Mouse (Mus musculus) erythroblast, adult 5-6 weeks (primary cell): ENCODE results near the gene Olfr1347. TPM values are rescaled to one million over a fixed set of nuclear protein-coding genes. Genes with fewer than 3 reads are reported as not detected.
"Not testable (repeated sequence)": the region's sequence is repeated elsewhere in the genome, so short reads cannot be mapped to it uniquely, and the experiment has no call there.

ENCODE experiments used
- ATAC-seq: replicated peaks from 2 replicates; pipeline ENCODE4 v1.8.0; 2016; ENCODE audit warnings: moderate number of reproducible peaks, mild to moderate bottlenecking, moderate TSS enrichment, inconsistent platforms; ENCODE audit not compliant: poor library complexity, low FRiP score, severe bottlenecking
- total RNA-seq, 2 experiments: library from RNA; stranded (forward) in 1 of 2; stranded (reverse) in 1 of 2; fragments of 150-400 nt in 1 of 2; fragments of 200-764, 138-1000 nt in 1 of 2; gene quantifications; 2 replicates each; pipeline versions ENCODE4 v1.2.3 to v1.2.4; 2015 to 2017; ENCODE audit warnings: low replicate concordance in 2 of 2

Gene Olfr1347
- not detected in 2 replicates for total RNA-seq (2015; ENCODE audit: low replicate concordance)
- not detected in 2 replicates for total RNA-seq (2017; ENCODE audit: low replicate concordance)

DNA sequence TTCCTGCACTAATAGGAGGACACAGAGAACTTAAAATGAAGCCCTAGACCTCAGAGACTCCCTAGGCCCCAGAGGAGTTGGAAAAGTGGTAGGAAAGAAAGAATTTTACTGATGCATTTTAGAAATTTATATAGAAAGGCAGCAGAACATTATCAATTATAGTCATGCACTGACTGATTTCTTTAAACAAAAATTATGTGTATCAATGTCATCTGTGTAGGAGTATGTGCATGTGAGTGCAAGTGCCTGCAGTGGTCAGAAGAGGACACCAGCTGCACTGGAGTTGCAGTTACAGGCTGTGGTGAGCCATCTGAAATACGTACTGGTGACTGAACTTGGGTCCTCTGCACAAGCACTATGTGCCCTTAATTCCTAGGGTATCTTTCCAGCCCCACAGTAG lies at the start of gene Olfr1347:
Gene Olfr1347 (minus strand): TSS at position 101 of the 400 bp plus-strand sequence.
- no peak for ATAC-seq

DNA sequence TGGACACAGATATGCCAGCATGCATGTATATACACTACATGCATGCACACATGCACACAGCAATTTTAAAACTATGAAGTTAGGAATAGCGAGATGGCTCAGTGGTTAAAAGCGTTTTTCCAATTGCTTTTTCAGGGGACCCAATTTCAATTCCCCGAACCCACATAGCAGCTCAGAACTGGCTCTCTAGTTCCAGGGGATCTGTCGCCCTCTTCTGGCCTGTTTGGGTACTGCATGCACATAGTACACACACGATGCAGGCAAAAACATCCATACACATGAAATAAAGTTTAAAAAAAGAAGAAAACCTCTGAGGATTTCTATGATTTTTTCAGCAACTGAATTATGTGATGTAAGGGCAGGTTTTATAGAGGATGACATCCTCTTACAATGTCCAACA lies 26.6 kb upstream of the Olfr1347 start:
- ATAC-seq = no peak

DNA sequence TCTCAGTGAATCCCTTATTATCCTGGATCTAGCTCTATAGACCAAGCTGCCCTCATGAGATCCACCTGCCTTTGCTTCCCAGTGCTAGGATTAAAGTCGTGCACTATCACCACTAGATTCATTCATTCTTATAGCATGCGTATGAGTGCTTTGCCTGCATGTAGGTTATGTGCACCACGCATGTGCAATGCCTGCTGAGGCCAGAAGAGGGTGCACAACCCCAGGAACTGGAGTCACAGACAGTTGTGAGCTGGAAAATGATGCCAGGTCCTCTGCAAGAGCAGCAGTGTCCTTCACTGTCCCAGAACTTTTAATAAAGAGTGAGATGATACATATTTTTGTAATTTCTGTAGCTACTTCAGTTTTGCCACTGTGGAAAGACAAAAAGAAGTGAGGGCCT lies 25.4 kb upstream of the Olfr1347 start:
- no peak for ATAC-seq

DNA sequence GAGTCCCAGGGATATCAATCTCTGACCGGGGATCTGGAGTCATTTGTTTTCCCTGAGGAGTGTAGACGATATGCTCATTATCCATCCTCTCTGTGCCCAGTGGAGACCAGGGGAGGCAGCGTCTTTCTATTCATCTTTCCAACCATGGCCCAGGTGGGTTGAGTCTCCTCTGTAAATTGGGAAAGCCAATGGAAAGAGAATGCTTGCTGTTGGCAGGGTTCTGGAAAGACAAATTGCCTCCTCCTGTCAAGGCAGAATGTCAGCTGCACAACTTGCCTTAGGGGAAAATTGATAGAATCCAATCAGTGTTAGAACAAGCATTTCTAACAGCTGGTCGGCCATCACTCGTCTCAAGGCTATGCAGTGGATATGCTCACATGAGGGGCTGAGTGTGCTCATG lies 23.3 kb upstream of the Olfr1347 start, which contains the start of gene Olfr1349:
Gene Olfr1349 (minus strand): TSS at position 101 of the 400 bp plus-strand sequence.
- ATAC-seq = no peak

DNA sequence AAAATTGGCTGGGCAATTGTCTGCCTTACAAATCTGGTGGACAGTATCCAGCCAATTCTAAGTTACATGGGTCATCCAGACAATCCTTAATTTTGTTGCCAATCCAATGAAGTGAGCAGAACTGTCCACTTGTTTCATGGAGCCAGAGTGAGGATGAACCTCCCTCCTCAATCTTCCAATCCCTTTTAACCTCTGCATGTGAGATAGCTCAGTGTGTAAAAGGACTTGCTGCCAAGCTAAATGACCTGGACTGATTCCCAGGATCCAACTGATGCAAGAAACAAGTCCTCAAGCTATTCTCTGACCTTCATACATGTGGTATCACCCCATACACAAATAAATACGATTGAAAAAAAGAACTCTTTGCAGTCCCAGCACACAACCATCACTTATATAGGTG lies 22.1 kb upstream of the Olfr1347 start:
- ATAC-seq = no peak

DNA sequence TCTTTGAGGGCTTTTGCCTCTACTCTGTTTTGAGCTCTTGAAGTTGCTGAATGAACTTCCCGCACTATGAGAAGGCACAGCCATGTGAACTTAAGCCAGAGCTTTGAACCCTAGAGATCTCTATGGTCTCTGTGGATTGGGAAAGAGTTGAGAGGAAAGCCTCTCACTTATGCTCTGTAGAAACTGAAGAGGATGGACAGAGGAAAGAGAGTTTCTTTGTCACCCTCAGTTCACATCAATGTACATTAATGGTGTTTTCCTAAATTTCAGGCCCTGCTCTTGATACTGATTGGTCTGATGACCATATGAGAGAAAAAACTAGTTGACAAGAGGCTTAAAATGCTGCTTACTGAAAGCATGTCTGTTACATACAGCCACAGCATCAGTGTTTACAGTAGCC lies 9.1 kb upstream of the Olfr1347 start, which contains the start of gene Olfr1348:
Gene Olfr1348 (minus strand): TSS at position 101 of the 400 bp plus-strand sequence.
- ATAC-seq = no peak

DNA sequence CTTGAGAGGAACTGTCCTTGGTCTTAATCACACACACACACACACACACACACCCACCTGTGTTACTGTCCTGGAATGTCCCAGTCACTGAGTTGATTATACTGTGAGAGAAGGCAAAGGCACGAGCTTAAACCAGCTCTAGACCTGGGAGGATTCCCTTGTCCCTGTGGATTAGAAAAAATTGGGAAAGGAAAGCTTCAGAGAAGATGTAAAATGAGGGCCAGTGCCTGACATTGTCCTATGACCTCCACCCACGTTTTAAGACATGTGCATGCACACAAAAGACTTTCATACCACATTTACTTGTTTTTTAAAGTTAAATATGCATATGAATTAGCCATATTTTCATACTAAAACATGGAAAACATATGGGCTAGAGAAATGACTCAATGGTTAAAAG lies 12.7 kb downstream of the Olfr1347 start, which contains the start of gene Olfr5:
Gene Olfr5 (minus strand): TSS at position 101 of the 400 bp plus-strand sequence.
- no peak for ATAC-seq

DNA sequence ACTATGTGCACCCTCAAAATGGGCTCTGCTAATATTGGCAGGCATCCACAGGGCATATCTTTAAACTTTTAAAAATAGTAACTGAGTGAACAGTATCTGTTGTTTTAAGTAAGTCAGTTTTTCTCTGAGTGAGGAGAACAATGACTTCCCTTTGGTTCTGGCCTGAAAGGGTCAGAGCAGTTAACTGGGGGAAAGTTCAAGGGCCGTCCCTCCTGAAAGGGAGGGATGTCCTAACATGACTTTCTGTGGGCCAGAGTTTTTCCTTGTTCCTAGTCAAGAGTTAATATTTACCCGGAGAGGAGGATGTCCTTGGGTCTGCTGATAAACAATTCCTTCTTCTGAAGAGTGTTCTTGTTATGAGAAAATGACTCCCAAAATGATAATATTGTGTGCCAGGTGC lies 21.9 kb downstream of the Olfr1347 start:
- ATAC-seq = not testable (repeated sequence)

DNA sequence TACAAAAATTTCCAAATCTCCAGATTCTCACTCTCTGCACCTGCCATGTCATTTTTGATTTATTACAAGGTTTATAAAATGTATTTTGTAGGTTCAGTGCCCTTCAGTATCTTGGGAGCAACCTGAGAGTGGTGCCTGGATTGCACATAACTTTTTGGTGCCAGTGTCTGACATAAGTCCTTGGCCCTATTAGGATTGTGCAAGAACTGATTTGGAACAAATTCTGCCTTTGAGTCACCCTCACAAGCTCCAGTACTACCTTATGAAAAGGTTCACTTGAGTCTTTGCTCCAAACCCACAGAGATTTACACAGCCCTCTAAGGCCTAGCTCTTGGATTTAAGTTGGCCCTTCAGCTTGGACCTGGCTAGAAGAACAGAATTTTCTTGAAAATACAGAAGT lies 32.6 kb downstream of the Olfr1347 start, which contains the start of gene Olfr1346:
Gene Olfr1346 (plus strand): TSS at position 151 of the 400 bp plus-strand sequence.
- no peak for ATAC-seq

DNA sequence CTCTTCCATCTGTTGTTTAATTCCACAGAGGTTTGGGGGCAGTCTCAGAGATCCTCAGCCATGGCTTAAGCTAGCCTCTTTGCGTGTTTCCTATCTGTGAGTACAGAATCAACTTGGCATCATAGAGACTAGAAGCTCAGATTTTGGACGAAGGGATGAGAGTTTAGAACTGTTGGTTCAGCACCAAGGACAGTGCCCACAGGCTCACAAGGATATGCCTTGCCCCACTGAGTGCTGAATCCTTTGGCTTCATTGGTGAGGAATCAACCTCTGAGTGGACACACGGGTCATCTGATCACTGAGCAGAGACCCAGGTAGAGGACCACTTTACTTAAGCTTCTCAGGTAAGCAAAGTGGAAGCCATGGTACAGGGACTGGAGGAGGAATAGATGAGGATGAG lies 43.2 kb downstream of the Olfr1347 start:
- no peak for ATAC-seq

DNA sequence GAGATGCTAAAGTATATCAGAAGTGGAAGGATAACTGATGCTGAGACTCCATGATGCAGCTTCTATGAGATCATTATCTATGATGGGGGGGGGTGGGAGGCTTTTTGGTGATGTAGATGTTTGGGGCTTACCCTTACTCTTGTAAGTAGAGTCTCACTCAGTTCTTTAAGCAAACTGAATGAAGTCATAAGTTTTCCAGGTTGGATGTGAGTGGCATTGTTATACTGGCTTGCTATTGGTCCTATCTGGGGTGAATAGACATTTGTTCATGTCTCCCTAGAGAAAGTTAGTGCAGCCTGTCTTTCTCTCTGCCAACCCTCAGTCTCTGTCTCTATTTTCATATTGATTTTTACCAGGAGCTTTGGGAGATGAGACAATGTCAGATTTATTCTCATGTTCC lies 43.7 kb downstream of the Olfr1347 start, which contains the start of gene Olfr1336:
Gene Olfr1336 (plus strand): TSS at position 301 of the 400 bp plus-strand sequence.
- no peak for ATAC-seq

DNA sequence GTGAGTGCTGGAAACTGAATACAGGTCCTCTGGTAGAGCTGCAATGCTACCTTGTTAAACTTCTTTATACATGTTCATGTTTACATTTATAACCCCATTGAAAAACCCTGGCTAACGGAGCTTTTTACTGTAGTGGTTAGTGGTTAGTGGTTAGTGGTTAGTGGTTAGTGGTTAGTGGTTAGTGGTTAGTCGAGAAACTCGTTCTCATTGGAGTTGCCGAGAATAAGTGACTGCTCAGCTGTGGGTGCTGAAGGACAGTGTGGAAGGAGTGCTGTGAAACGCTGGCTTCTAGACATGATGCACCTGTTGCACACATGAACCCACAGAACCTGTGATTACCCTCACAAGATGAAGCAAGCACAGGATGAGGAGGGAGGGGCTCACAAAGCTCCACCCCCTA lies 51.8 kb downstream of the Olfr1347 start:
- no peak for ATAC-seq

DNA sequence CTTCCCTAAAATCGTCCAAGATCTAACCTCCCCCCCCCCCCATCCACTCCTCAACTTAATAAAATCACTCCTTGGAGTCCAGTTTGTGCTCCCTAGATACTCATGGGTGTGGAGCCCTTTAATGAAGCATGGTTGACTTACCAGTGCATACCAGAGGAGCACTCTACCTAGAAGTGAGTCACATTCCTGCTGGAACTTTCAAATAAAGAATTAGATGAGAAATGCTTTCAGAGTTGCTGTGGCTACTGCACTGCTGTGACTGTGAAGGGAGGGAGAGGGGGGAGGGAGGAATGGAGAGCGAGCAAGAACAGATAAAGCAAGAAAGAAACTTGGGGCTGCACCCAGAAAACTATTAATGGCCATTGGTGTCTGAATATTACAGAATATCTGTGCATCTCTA lies 58.4 kb downstream of the Olfr1347 start:
- no peak for ATAC-seq

DNA sequence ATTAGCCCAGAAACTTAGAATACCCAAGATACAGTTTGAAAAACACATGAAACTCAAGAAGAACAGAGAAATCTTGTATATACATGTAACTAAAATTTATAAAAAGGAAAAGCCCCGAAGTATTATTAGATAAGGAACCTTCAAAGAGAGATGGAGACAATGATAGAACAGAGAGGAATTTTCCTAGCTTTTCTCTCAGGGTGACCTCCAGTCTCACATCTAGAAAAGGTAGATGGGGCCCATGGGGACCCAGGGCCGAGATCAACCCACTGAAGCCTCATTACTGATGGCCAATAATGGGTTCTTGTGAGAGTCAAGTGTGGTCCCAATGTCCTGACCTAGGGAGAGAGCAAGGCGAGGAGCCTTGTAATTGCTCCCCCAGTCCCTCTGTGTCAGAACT lies 61.2 kb downstream of the Olfr1347 start, which contains the start of gene Olfr1344:
Gene Olfr1344 (plus strand): TSS at position 301 of the 400 bp plus-strand sequence.
- ATAC-seq = no peak

Other genes starting within 250 kb of the Olfr1347 start
- gene Epp13, start 247.0 kb downstream of the Olfr1347 start, total RNA-seq (2015; ENCODE audit: low replicate concordance) = not detected in 2 replicates
- not detected in 2 replicates for gene Epp13, start 247.0 kb downstream of the Olfr1347 start, total RNA-seq (2017; ENCODE audit: low replicate concordance)
- gene Zfp667, start 213.2 kb downstream of the Olfr1347 start, total RNA-seq (2015; ENCODE audit: low replicate concordance) = not detected in 2 replicates
- 0.09 and 0.84 TPM in 2 replicates for gene Zfp667, start 213.2 kb downstream of the Olfr1347 start, total RNA-seq (2017; ENCODE audit: low replicate concordance)
- not detected in 2 replicates for gene Zfp583, start 168.5 kb downstream of the Olfr1347 start, total RNA-seq (2015; ENCODE audit: low replicate concordance)
- not detected in 2 replicates for gene Zfp583, start 168.5 kb downstream of the Olfr1347 start, total RNA-seq (2017; ENCODE audit: low replicate concordance)
- gene Gm3854, start 156.0 kb downstream of the Olfr1347 start, total RNA-seq (2015; ENCODE audit: low replicate concordance) = not detected in 2 replicates
- not detected in 2 replicates for gene Gm3854, start 156.0 kb downstream of the Olfr1347 start, total RNA-seq (2017; ENCODE audit: low replicate concordance)
- not detected in 2 replicates for gene Zfp78, start 136.5 kb downstream of the Olfr1347 start, total RNA-seq (2015; ENCODE audit: low replicate concordance)
- 0.43 and 2.1 TPM in 2 replicates for gene Zfp78, start 136.5 kb downstream of the Olfr1347 start, total RNA-seq (2017; ENCODE audit: low replicate concordance)
- not detected in 2 replicates for gene Zfp28, start 116.5 kb downstream of the Olfr1347 start, total RNA-seq (2015; ENCODE audit: low replicate concordance)
- 9.6 TPM in 1 of 2 replicates, not detected in the other for gene Zfp28, start 116.5 kb downstream of the Olfr1347 start, total RNA-seq (2017; ENCODE audit: low replicate concordance)
- not detected in 2 replicates for gene Smim17, start 101.0 kb downstream of the Olfr1347 start, total RNA-seq (2015; ENCODE audit: low replicate concordance)
- gene Smim17, start 101.0 kb downstream of the Olfr1347 start, total RNA-seq (2017; ENCODE audit: low replicate concordance) = not detected in 2 replicates
- not detected in 2 replicates for gene Gm20715, start 89.5 kb downstream of the Olfr1347 start, total RNA-seq (2015; ENCODE audit: low replicate concordance)
- not detected in 2 replicates for gene Gm20715, start 89.5 kb downstream of the Olfr1347 start, total RNA-seq (2017; ENCODE audit: low replicate concordance)
- not detected in 2 replicates for gene Olfr1344, start 61.1 kb downstream of the Olfr1347 start, total RNA-seq (2015; ENCODE audit: low replicate concordance)
- gene Olfr1344, start 61.1 kb downstream of the Olfr1347 start, total RNA-seq (2017; ENCODE audit: low replicate concordance) = not detected in 2 replicates
- gene Olfr1336, start 43.6 kb downstream of the Olfr1347 start, total RNA-seq (2015; ENCODE audit: low replicate concordance) = not detected in 2 replicates
- not detected in 2 replicates for gene Olfr1336, start 43.6 kb downstream of the Olfr1347 start, total RNA-seq (2017; ENCODE audit: low replicate concordance)
- gene Olfr1346, start 32.7 kb downstream of the Olfr1347 start, total RNA-seq (2015; ENCODE audit: low replicate concordance) = not detected in 2 replicates
- gene Olfr1346, start 32.7 kb downstream of the Olfr1347 start, total RNA-seq (2017; ENCODE audit: low replicate concordance) = not detected in 2 replicates
- gene Olfr5, start 12.8 kb downstream of the Olfr1347 start, total RNA-seq (2015; ENCODE audit: low replicate concordance) = not detected in 2 replicates
- gene Olfr5, start 12.8 kb downstream of the Olfr1347 start, total RNA-seq (2017; ENCODE audit: low replicate concordance) = not detected in 2 replicates
- not detected in 2 replicates for gene Olfr1348, start 9.0 kb upstream of the Olfr1347 start, total RNA-seq (2015; ENCODE audit: low replicate concordance)
- not detected in 2 replicates for gene Olfr1348, start 9.0 kb upstream of the Olfr1347 start, total RNA-seq (2017; ENCODE audit: low replicate concordance)
- gene Olfr1349, start 23.2 kb upstream of the Olfr1347 start, total RNA-seq (2015; ENCODE audit: low replicate concordance) = not detected in 2 replicates
- gene Olfr1349, start 23.2 kb upstream of the Olfr1347 start, total RNA-seq (2017; ENCODE audit: low replicate concordance) = not detected in 2 replicates
- not detected in 2 replicates for gene Olfr1350, start 65.1 kb upstream of the Olfr1347 start, total RNA-seq (2015; ENCODE audit: low replicate concordance)
- not detected in 2 replicates for gene Olfr1350, start 65.1 kb upstream of the Olfr1347 start, total RNA-seq (2017; ENCODE audit: low replicate concordance)
- gene Zim1, start 196.7 kb upstream of the Olfr1347 start, total RNA-seq (2015; ENCODE audit: low replicate concordance) = not detected in 2 replicates
- not detected in 2 replicates for gene Zim1, start 196.7 kb upstream of the Olfr1347 start, total RNA-seq (2017; ENCODE audit: low replicate concordance)
- gene Peg3, start 230.7 kb upstream of the Olfr1347 start, total RNA-seq (2015; ENCODE audit: low replicate concordance) = not detected in 2 replicates
- gene Peg3, start 230.7 kb upstream of the Olfr1347 start, total RNA-seq (2017; ENCODE audit: low replicate concordance) = not detected in 2 replicates
- 0.19 TPM in 1 of 2 replicates, not detected in the other for gene Usp29, start 230.8 kb upstream of the Olfr1347 start, total RNA-seq (2015; ENCODE audit: low replicate concordance)
- not detected in 2 replicates for gene Usp29, start 230.8 kb upstream of the Olfr1347 start, total RNA-seq (2017; ENCODE audit: low replicate concordance)